Mouse (Mus musculus) heart, embryonic 15.5 days (tissue): Measurements from ENCODE around the gene Tmem218. TPM values are rescaled to one million over a fixed set of nuclear protein-coding genes. Genes with fewer than 3 reads are reported as not detected.
A peak's percentile ranks its signal among the peaks of the same experiment; 100 is the strongest.

ENCODE experiments used
- ATAC-seq: fragments of 200-750 bp; cut with Nextera tagmentation; replicated peaks from 2 replicates; pipeline ENCODE4 v1.8.0; 2017; ENCODE audit warnings: low read depth, moderate TSS enrichment; ENCODE audit not compliant: insufficient number of reproducible peaks, insufficient read depth, low FRiP score
- H3K27ac ChIP-seq: fragments of 300-500 bp; sonication (generic); 2 replicates; pipeline ENCODE4 v1.5.1; 2015; ENCODE audit warnings: mild to moderate bottlenecking, inconsistent platforms
- H3K27me3 ChIP-seq: fragments of 300-500 bp; sonication (generic); 2 replicates; pipeline ENCODE4 v1.6.1; 2015; ENCODE audit warnings: inconsistent platforms
- H3K36me3 ChIP-seq: fragments of 300-500 bp; sonication (generic); 2 replicates; pipeline ENCODE4 v1.6.1; 2015; ENCODE audit warnings: mild to moderate bottlenecking, inconsistent platforms
- H3K4me1 ChIP-seq: fragments of 300-500 bp; sonication (generic); replicated peaks from 2 replicates; pipeline ENCODE4 v1.6.1; 2015; ENCODE audit warnings: inconsistent platforms
- H3K4me2 ChIP-seq: fragments of 300-500 bp; sonication (generic); 2 replicates; pipeline ENCODE4 v1.6.1; 2015; ENCODE audit warnings: inconsistent platforms, mild to moderate bottlenecking, moderate library complexity
- H3K4me3 ChIP-seq: fragments of 300-500 bp; sonication (generic); 2 replicates; pipeline ENCODE4 v1.5.1; 2015; ENCODE audit warnings: mild to moderate bottlenecking, inconsistent platforms
- H3K9ac ChIP-seq: fragments of 300-500 bp; sonication (generic); 2 replicates; pipeline ENCODE4 v1.6.1; 2015; ENCODE audit warnings: mild to moderate bottlenecking, inconsistent platforms
- H3K9me3 ChIP-seq: fragments of 300-500 bp; sonication (generic); replicated peaks from 2 replicates; pipeline ENCODE4 v1.6.1; 2016; ENCODE audit warnings: inconsistent platforms
- WGBS: fragments of 180-500 bp; shearing (Covaris S2); methylation state at CpG from one replicate; pipeline ENCODE4 v1.1.7; 2015; ENCODE audit warnings: mixed read lengths; 5-methylcytosine and 5-hydroxymethylcytosine counted together
- polyA plus RNA-seq: library from polyadenylated mRNA; unstranded; fragments of >200 nt; fragmentation: Nextera tagmentation; extraction: Ambion mirVana; gene quantifications from 2 replicates; pipeline ENCODE4 v1.2.1, GENCODE M21; 2015

Gene Tmem218
- polyA plus RNA-seq: 8.4 and 8.8 TPM in 2 replicates

- 0% methylated on average over 21 of the region's 21 CpGs for WGBS
- H3K36me3 ChIP-seq: no peaks in the 10 kb centered on the region
- H3K9ac ChIP-seq: peak within 1 kb of the TSS; percentile 78
- peak; percentile 100 for ATAC-seq
- H3K9me3 ChIP-seq: no peaks in the 10 kb centered on the region
- H3K27ac ChIP-seq: peak within 1 kb of the TSS; percentile 74
- H3K27me3 ChIP-seq: no peaks in the 10 kb centered on the region
- peak within 1 kb of the TSS; percentile 69 for H3K4me3 ChIP-seq
- peak within 1 kb of the TSS; percentile 77 for H3K4me2 ChIP-seq
- H3K4me1 ChIP-seq: peaks cover 9% of the 10 kb centered on the region
Observed at GRCm38 (mm10) chr9:37207929-37208411, at the start of gene Tmem218. TSS of gene Tmem218 (plus strand) at chr9:37208223.

- no peak overlapping the region for H3K4me3 ChIP-seq
- no peaks in the 10 kb centered on the region for H3K9me3 ChIP-seq
- no peaks in the 10 kb centered on the region for H3K4me1 ChIP-seq
- 54% methylated on average over 2 of the region's 2 CpGs for WGBS
- peaks cover 5% of the 10 kb centered on the region; the same call in 1 of the 2 replicates for H3K27me3 ChIP-seq
- H3K9ac ChIP-seq: no peak overlapping the region
- no peaks in the 10 kb centered on the region for H3K36me3 ChIP-seq
- H3K27ac ChIP-seq: no peak overlapping the region
- no peak for ATAC-seq
- H3K4me2 ChIP-seq: no peak overlapping the region
Observed at GRCm38 (mm10) chr9:37160686-37161085, 47.3 kb upstream of the Tmem218 start.

GRCm38 (mm10) chr9:37166899-37167298 is 41.1 kb upstream of the Tmem218 start:
- no peaks in the 10 kb centered on the region for H3K27me3 ChIP-seq
- H3K4me2 ChIP-seq: no peak overlapping the region
- H3K36me3 ChIP-seq: no peaks in the 10 kb centered on the region
- H3K9me3 ChIP-seq: 0 out of 2 replicates have a peak, but pooled peaks cover 2% of the 10 kb centered on the region
- WGBS: 78% methylated on average over 2 of the region's 2 CpGs
- H3K4me1 ChIP-seq: peaks cover 12% of the 10 kb centered on the region
- no peak for ATAC-seq
- no peak overlapping the region for H3K4me3 ChIP-seq
- H3K27ac ChIP-seq: no peak overlapping the region
- H3K9ac ChIP-seq: no peak overlapping the region

GRCm38 (mm10) chr9:37173376-37173775 is 34.6 kb upstream of the Tmem218 start:
- H3K4me3 ChIP-seq: no peak overlapping the region
- H3K27me3 ChIP-seq: peaks cover 3% of the 10 kb centered on the region; the same call in 1 of the 2 replicates
- peaks cover 15% of the 10 kb centered on the region for H3K4me1 ChIP-seq
- no peaks in the 10 kb centered on the region for H3K9me3 ChIP-seq
- H3K27ac ChIP-seq: no peak overlapping the region
- H3K9ac ChIP-seq: no peak overlapping the region
- no peaks in the 10 kb centered on the region for H3K36me3 ChIP-seq
- ATAC-seq: no peak
- H3K4me2 ChIP-seq: no peak overlapping the region
- 44% methylated on average over 5 of the region's 5 CpGs for WGBS

GRCm38 (mm10) chr9:37176002-37176401 is 32.0 kb upstream of the Tmem218 start:
- WGBS: 41% methylated on average over 3 of the region's 3 CpGs
- Histone ChIP-seq H3K9ac (no peak overlapping the region), H3K27me3 (peaks cover 3% of the 10 kb centered on the region; the same call in 1 of the 2 replicates), H3K27ac (no peak overlapping the region), H3K4me2 (no peak overlapping the region), H3K4me1 (peaks cover 6% of the 10 kb centered on the region), H3K4me3 (no peak overlapping the region), H3K9me3 (no peaks in the 10 kb centered on the region), H3K36me3 (no peaks in the 10 kb centered on the region)
- ATAC-seq: no peak

GRCm38 (mm10) chr9:37177107-37177506 is 30.9 kb upstream of the Tmem218 start:
- no peak overlapping the region for H3K4me3 ChIP-seq
- 2% methylated on average over 5 of the region's 5 CpGs for WGBS
- no peak overlapping the region for H3K9ac ChIP-seq
- H3K4me2 ChIP-seq: no peak overlapping the region
- peaks cover 3% of the 10 kb centered on the region; the same call in 1 of the 2 replicates for H3K27me3 ChIP-seq
- ATAC-seq: no peak
- H3K4me1 ChIP-seq: peaks cover 6% of the 10 kb centered on the region
- no peaks in the 10 kb centered on the region for H3K36me3 ChIP-seq
- no peak overlapping the region for H3K27ac ChIP-seq
- H3K9me3 ChIP-seq: no peaks in the 10 kb centered on the region

- WGBS: 56% methylated on average over 8 of the region's 8 CpGs
- Histone ChIP-seq H3K4me3 (no peak overlapping the region), H3K4me1 (peaks cover 6% of the 10 kb centered on the region), H3K27ac (no peak overlapping the region), H3K9me3 (no peaks in the 10 kb centered on the region), H3K36me3 (no peaks in the 10 kb centered on the region), H3K27me3 (peaks cover 3% of the 10 kb centered on the region; the same call in 1 of the 2 replicates), H3K4me2 (no peak overlapping the region), H3K9ac (no peak overlapping the region)
- no peak for ATAC-seq
Observed at GRCm38 (mm10) chr9:37177551-37177950, 30.5 kb upstream of the Tmem218 start.

- H3K9ac ChIP-seq: no peak overlapping the region
- H3K9me3 ChIP-seq: no peaks in the 10 kb centered on the region
- no peaks in the 10 kb centered on the region for H3K36me3 ChIP-seq
- peaks cover 7% of the 10 kb centered on the region for H3K4me1 ChIP-seq
- no peak for ATAC-seq
- H3K4me2 ChIP-seq: no peak overlapping the region
- H3K4me3 ChIP-seq: no peak overlapping the region
- peaks cover 3% of the 10 kb centered on the region; the same call in 1 of the 2 replicates for H3K27me3 ChIP-seq
- 27% methylated on average over 4 of the region's 4 CpGs for WGBS
- H3K27ac ChIP-seq: no peak overlapping the region
Observed at GRCm38 (mm10) chr9:37178911-37179310, 29.1 kb upstream of the Tmem218 start.

GRCm38 (mm10) chr9:37179596-37179995 is 28.4 kb upstream of the Tmem218 start:
- Histone ChIP-seq H3K4me1 (peaks cover 7% of the 10 kb centered on the region), H3K4me3 (no peak overlapping the region), H3K36me3 (no peaks in the 10 kb centered on the region), H3K27me3 (peaks cover 3% of the 10 kb centered on the region; the same call in 1 of the 2 replicates), H3K4me2 (no peak overlapping the region), H3K27ac (no peak overlapping the region), H3K9me3 (no peaks in the 10 kb centered on the region), H3K9ac (no peak overlapping the region)
- ATAC-seq: no peak
- 87% methylated on average over 4 of the region's 4 CpGs for WGBS

GRCm38 (mm10) chr9:37181596-37181995 is 26.4 kb upstream of the Tmem218 start:
- H3K27me3 ChIP-seq: no peaks in the 10 kb centered on the region
- no peak overlapping the region for H3K4me3 ChIP-seq
- 79% methylated on average over 5 of the region's 5 CpGs for WGBS
- H3K4me2 ChIP-seq: no peak overlapping the region
- H3K27ac ChIP-seq: no peak overlapping the region
- no peak overlapping the region for H3K9ac ChIP-seq
- peaks cover 4% of the 10 kb centered on the region; the same call in 1 of the 2 replicates for H3K4me1 ChIP-seq
- H3K9me3 ChIP-seq: no peaks in the 10 kb centered on the region
- ATAC-seq: no peak
- no peaks in the 10 kb centered on the region for H3K36me3 ChIP-seq

GRCm38 (mm10) chr9:37183176-37183575 is 24.8 kb upstream of the Tmem218 start:
- ATAC-seq: no peak
- WGBS: 45% methylated on average over 2 of the region's 2 CpGs
- Histone ChIP-seq H3K9ac (no peak overlapping the region), H3K27ac (no peak overlapping the region), H3K4me1 (peaks cover 4% of the 10 kb centered on the region; the same call in 1 of the 2 replicates), H3K27me3 (no peaks in the 10 kb centered on the region), H3K4me3 (no peak overlapping the region), H3K36me3 (no peaks in the 10 kb centered on the region), H3K9me3 (no peaks in the 10 kb centered on the region), H3K4me2 (no peak overlapping the region)

GRCm38 (mm10) chr9:37187407-37187806 is 20.6 kb upstream of the Tmem218 start:
- peaks cover 4% of the 10 kb centered on the region; the same call in 1 of the 2 replicates for H3K4me1 ChIP-seq
- H3K27ac ChIP-seq: no peak overlapping the region
- no peak overlapping the region for H3K4me3 ChIP-seq
- 72% methylated on average over 5 of the region's 5 CpGs for WGBS
- no peak overlapping the region for H3K4me2 ChIP-seq
- H3K36me3 ChIP-seq: no peaks in the 10 kb centered on the region
- no peak overlapping the region for H3K9ac ChIP-seq
- no peaks in the 10 kb centered on the region for H3K27me3 ChIP-seq
- ATAC-seq: no peak
- H3K9me3 ChIP-seq: no peaks in the 10 kb centered on the region
